Mouse (Mus musculus): ENCODE results near the gene Asb7. TPM values are rescaled to one million over a fixed set of nuclear protein-coding genes. Genes with fewer than 3 reads are reported as not detected.

Gene Asb7
- polyA plus RNA-seq, 1 experiment from 2014 or later: 17.1 TPM

Other genes starting within 250 kb of the Asb7 start
- gene Lins1, start 293 bp upstream of the Asb7 start, polyA plus RNA-seq (2015; fragmentation: Nextera tagmentation; extraction: Ambion mirVana): 20.2 and 20.4 TPM in 2 replicates
- 0.48 and 0.54 TPM in 2 replicates for gene Cers3, start 53.9 kb upstream of the Asb7 start, polyA plus RNA-seq (2015; fragmentation: Nextera tagmentation; extraction: Ambion mirVana)
- 1.3 and 1.4 TPM in 2 replicates for gene Adamts17, start 150.1 kb upstream of the Asb7 start, polyA plus RNA-seq (2015; fragmentation: Nextera tagmentation; extraction: Ambion mirVana)

All from midbrain, embryonic 13.5 days (tissue).